Mouse (Mus musculus): ENCODE data around the gene Ddx54. TPM values are rescaled to one million over a fixed set of nuclear protein-coding genes. Genes with fewer than 3 reads are reported as not detected.

Ddx54 gene
- polyA plus RNA-seq, 1 experiment from 2014 or later: 52.2 TPM

DNA sequence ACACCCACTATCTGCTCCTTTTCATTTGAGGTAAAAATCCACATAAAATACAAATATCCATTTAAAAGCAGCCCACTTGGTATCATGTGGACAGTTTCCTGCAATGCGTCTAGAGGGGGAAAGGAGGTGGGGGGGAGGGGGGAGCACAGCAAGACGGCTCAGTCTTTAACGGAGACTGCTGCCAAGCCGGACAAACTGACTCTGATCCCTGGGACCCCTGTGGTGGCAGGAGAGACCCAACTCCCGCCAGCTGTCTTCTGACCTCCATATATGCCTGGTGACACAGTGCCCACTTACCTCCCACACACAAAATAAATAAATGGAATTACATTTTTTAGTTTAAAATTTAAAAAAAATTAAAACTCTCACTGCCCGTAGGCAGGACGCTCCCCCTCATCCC lies 9.0 kb upstream of the Ddx54 start:
- Histone ChIP-seq H3K36me3 (peaks cover 7% of the 10 kb centered on the region), H3K4me1 (peaks cover 15% of the 10 kb centered on the region), H3K4me2 (no peak overlapping the region), H3K9ac (peak overlapping the region; percentile 6; the same call in 1 of the 2 replicates), H3K4me3 (replicated peaks) (no peak overlapping the region), H3K27me3 (no peaks in the 10 kb centered on the region), H3K9me3 (replicated peaks) (no peaks in the 10 kb centered on the region), H3K27ac (no peak overlapping the region)
- 75% methylated on average over 7 of the region's 7 CpGs for WGBS
- no peak for ATAC-seq (replicated peaks; ENCODE audit: low FRiP score)

DNA sequence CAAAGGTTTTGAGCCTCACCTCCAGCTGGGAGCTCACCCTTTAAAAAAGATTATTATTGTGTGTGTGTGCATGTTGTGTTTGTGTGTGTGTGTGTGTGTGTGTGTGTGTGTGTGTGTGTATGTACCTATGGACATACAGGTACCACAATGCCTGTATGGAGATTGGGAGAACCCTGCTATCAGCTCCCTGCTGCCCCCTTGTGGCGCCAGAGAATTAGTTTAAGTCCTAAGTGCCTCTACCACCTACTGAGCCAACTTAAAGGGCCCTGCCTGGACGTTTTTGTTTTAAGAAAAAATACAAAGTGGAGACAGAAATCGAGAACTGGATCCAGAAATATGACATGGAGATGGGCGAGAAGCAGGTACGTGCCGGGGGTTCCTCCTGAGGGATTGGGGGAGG lies 7.7 kb upstream of the Ddx54 start:
- Histone ChIP-seq H3K4me3 (replicated peaks) (peak overlapping the region; percentile 38), H3K4me2 (peak overlapping the region; percentile 68), H3K27me3 (no peaks in the 10 kb centered on the region), H3K4me1 (peaks cover 15% of the 10 kb centered on the region), H3K27ac (no peak overlapping the region), H3K36me3 (peaks cover 13% of the 10 kb centered on the region), H3K9ac (no peak overlapping the region), H3K9me3 (replicated peaks) (no peaks in the 10 kb centered on the region)
- 0 out of 2 replicates have a peak, but pooled peaks have one; percentile 23 for ATAC-seq (replicated peaks; ENCODE audit: low FRiP score)
- 3% methylated on average over 6 of the region's 6 CpGs for WGBS

GRCm38 (mm10) chr5:120605241-120605661 lies 7.3 kb upstream of the Ddx54 start:
- H3K4me1 ChIP-seq: peaks cover 15% of the 10 kb centered on the region
- H3K27me3 ChIP-seq: no peaks in the 10 kb centered on the region
- peak; percentile 55; the same call in 1 of the 2 replicates for ATAC-seq (replicated peaks; ENCODE audit: low FRiP score)
- whole genome bisulfite sequencing: 2% methylated on average over 10 of the region's 10 CpGs
- H3K9me3 ChIP-seq (replicated peaks): no peaks in the 10 kb centered on the region
- H3K27ac ChIP-seq: no peak overlapping the region
- peak overlapping the region; percentile 68 for H3K4me2 ChIP-seq
- H3K9ac ChIP-seq: no peak overlapping the region
- peaks cover 13% of the 10 kb centered on the region for H3K36me3 ChIP-seq
- peak overlapping the region; percentile 38 for H3K4me3 ChIP-seq (replicated peaks)

- peaks cover 13% of the 10 kb centered on the region for H3K36me3 ChIP-seq
- peak overlapping the region; percentile 38 for H3K4me3 ChIP-seq (replicated peaks)
- peak overlapping the region; percentile 68 for H3K4me2 ChIP-seq
- H3K9me3 ChIP-seq (replicated peaks): no peaks in the 10 kb centered on the region
- no peaks in the 10 kb centered on the region for H3K27me3 ChIP-seq
- 2% methylated on average over 8 of the region's 8 CpGs for WGBS
- H3K4me1 ChIP-seq: peaks cover 15% of the 10 kb centered on the region
- ATAC-seq (replicated peaks; ENCODE audit: low FRiP score): peak; percentile 59
- no peak overlapping the region for H3K27ac ChIP-seq
- no peak overlapping the region for H3K9ac ChIP-seq
Measured at GRCm38 (mm10) chr5:120605688-120606087, 6.9 kb upstream of the Ddx54 start.

- Histone ChIP-seq H3K36me3 (peaks cover 13% of the 10 kb centered on the region), H3K4me2 (no peak overlapping the region), H3K4me1 (peaks cover 17% of the 10 kb centered on the region), H3K9ac (no peak overlapping the region), H3K9me3 (replicated peaks) (no peaks in the 10 kb centered on the region), H3K27me3 (no peaks in the 10 kb centered on the region), H3K4me3 (replicated peaks) (no peak overlapping the region), H3K27ac (no peak overlapping the region)
- 71% methylated on average over 25 of the region's 25 CpGs for WGBS
- ATAC-seq (replicated peaks; ENCODE audit: low FRiP score): no peak
Measured at GRCm38 (mm10) chr5:120606590-120607200, 5.8 kb upstream of the Ddx54 start.

- H3K4me2 ChIP-seq: no peak overlapping the region
- peaks cover 13% of the 10 kb centered on the region for H3K36me3 ChIP-seq
- ATAC-seq (replicated peaks; ENCODE audit: low FRiP score): no peak
- no peak overlapping the region for H3K27ac ChIP-seq
- no peak overlapping the region for H3K4me3 ChIP-seq (replicated peaks)
- no peaks in the 10 kb centered on the region for H3K9me3 ChIP-seq (replicated peaks)
- no peak overlapping the region for H3K9ac ChIP-seq
- H3K4me1 ChIP-seq: peaks cover 21% of the 10 kb centered on the region
- no peaks in the 10 kb centered on the region for H3K27me3 ChIP-seq
- 68% methylated on average over 3 of the region's 3 CpGs for WGBS
Measured at GRCm38 (mm10) chr5:120607335-120607734, 5.2 kb upstream of the Ddx54 start.

DNA sequence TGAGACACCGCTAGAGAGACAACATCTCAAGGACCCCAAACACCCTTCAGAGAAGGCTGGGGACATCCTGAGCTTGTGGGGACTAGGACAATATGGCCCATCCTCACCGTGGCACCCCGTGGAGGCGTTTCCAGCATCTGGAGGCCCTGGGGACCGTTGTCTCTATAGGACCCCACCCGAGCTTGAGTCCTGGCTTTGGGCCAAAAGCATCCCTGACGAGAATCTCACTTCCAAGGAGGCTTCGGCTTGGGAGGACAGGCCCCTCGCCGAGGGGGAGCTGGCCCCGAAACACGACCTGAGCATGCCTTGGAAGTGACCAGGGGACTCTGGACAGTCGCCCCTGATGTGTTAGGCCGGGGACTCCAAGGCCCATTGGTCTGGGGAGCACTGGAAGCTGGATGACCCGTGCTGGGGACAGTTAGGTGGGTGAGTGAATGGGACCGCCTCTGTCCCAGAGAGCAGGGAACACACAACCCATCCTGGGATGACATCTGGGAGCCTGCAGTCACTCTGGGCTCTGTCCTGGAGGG lies 3.2 kb upstream of the Ddx54 start:
- WGBS: 84% methylated on average over 16 of the region's 16 CpGs
- Histone ChIP-seq H3K9me3 (replicated peaks) (no peaks in the 10 kb centered on the region), H3K27me3 (no peaks in the 10 kb centered on the region), H3K4me2 (no peak overlapping the region), H3K4me1 (peaks cover 28% of the 10 kb centered on the region), H3K27ac (no peak overlapping the region), H3K4me3 (replicated peaks) (no peak overlapping the region), H3K36me3 (peaks cover 13% of the 10 kb centered on the region), H3K9ac (no peak overlapping the region)
- ATAC-seq (replicated peaks; ENCODE audit: low FRiP score): no peak

GRCm38 (mm10) chr5:120610906-120611305 lies 1.6 kb upstream of the Ddx54 start:
- H3K4me2 ChIP-seq: peak overlapping the region; percentile 86
- no peaks in the 10 kb centered on the region for H3K27me3 ChIP-seq
- ATAC-seq (replicated peaks; ENCODE audit: low FRiP score): no peak
- H3K27ac ChIP-seq: no peak overlapping the region
- H3K4me3 ChIP-seq (replicated peaks): 0 out of 2 replicates have a peak overlapping the region, but pooled peaks have one; percentile 63
- WGBS: 92% methylated on average over 5 of the region's 5 CpGs
- H3K36me3 ChIP-seq: peaks cover 23% of the 10 kb centered on the region
- peaks cover 28% of the 10 kb centered on the region for H3K4me1 ChIP-seq
- no peaks in the 10 kb centered on the region for H3K9me3 ChIP-seq (replicated peaks)
- peak overlapping the region; percentile 59; the same call in 1 of the 2 replicates for H3K9ac ChIP-seq

DNA sequence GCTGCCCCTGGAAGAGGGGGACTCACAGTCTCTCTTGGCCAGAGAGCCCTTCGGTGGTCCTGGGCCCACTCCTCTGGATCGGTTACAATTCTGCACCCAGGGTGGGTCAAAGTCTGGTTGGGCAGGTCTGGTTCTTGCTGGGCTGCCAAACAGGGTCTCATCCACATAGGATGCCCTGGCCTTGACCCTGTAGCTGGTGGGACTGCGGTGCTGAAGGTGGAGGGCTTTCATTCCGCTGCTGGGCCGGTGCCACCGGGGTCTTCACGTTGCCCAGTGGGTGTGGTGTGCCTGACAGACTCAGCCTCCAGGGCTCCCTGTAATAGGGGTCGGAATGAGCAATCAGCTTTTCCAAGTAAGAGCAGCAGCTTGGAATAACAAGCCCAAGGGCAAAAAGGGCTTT lies 1.1 kb upstream of the Ddx54 start:
- Histone ChIP-seq H3K9me3 (replicated peaks) (no peaks in the 10 kb centered on the region), H3K36me3 (peaks cover 28% of the 10 kb centered on the region), H3K4me1 (peaks cover 28% of the 10 kb centered on the region), H3K27me3 (no peaks in the 10 kb centered on the region), H3K4me2 (peak overlapping the region; percentile 86), H3K4me3 (replicated peaks) (peak overlapping the region; percentile 63), H3K27ac (no peak overlapping the region), H3K9ac (peak overlapping the region; percentile 59)
- WGBS: 50% methylated on average over 8 of the region's 8 CpGs
- ATAC-seq (replicated peaks; ENCODE audit: low FRiP score): no peak

DNA sequence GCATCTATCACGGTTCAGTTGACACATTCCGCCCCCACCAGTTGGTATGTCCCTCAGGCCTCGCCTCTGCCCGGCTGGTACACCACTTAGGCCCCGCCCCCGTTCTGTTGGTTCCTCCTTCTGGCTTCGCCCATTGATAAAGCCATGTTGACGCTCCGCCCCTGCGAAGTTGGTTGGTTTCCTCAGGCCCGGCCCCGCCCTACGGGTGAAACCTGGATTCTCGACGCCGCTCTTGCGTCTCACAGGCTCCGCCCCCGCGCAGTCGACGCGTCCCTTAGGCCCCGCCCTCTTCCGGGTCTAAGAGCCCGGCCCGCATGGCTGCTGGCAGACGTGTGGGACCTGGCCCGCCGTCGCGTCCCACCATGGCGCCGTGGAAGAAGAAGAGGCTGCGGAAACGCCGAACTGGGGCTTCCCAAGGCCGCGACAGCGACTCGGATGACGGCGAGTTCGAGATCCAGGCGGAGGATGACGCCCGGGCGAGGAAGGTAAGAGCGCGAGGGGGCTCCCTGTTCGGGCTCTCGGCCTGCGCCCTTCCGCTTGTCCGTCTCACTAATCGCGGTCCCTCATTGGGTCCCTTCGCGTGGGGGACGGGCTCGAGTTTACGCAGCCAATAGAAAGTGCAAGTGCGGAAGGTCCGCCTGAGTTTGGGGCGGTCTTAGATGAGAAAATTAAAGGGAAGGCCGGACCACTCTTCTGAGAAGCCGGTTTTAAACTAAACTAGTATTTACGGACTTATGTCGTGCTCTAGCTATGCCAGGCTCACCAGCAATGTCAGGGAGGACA lies 474 bp downstream of the Ddx54 start:
- no peaks in the 10 kb centered on the region for H3K27me3 ChIP-seq
- WGBS: under 1% methylated on average over 69 of the region's 69 CpGs

GRCm38 (mm10) chr5:120615903-120616302 lies 3.4 kb downstream of the Ddx54 start:
- WGBS: 99% methylated on average over 4 of the region's 4 CpGs
- Histone ChIP-seq H3K36me3 (peaks cover 60% of the 10 kb centered on the region), H3K27ac (no peak overlapping the region), H3K27me3 (no peaks in the 10 kb centered on the region), H3K4me2 (no peak overlapping the region), H3K4me1 (peaks cover 28% of the 10 kb centered on the region), H3K9me3 (replicated peaks) (no peaks in the 10 kb centered on the region), H3K9ac (no peak overlapping the region), H3K4me3 (replicated peaks) (no peak overlapping the region)
- no peak for ATAC-seq (replicated peaks; ENCODE audit: low FRiP score)

More for the DNA sequence above, 474 bp downstream of the Ddx54 start:
- no peaks in the 10 kb centered on the region for H3K9me3 ChIP-seq (replicated peaks)
- ATAC-seq (replicated peaks; ENCODE audit: low FRiP score): peak; percentile 93
- peak overlapping the region; percentile 91 for H3K27ac ChIP-seq
- peak overlapping the region; percentile 86 for H3K4me2 ChIP-seq
- H3K4me1 ChIP-seq: peaks cover 28% of the 10 kb centered on the region
- H3K4me3 ChIP-seq (replicated peaks): peak overlapping the region; percentile 63
- peaks cover 42% of the 10 kb centered on the region for H3K36me3 ChIP-seq
- H3K9ac ChIP-seq: peak overlapping the region; percentile 59

DNA sequence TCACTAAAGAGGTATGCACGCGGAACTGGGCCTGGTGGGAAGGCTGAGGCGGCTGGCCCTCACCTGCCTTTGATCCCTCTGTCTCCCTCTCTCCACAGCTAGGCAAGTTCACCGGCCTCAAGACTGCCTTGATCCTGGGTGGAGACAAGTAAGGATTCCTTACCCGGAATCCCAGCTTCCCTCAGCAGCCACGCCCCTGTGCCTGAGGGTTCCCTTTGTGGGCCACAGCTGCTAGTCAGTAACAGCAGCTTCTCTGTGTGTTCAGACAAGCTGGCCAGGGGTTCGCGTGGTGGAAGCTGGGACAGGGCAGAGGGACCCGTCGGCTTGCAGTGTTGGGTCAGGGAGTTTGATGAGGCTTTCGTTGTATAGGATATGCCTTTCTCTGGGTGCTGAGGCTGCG lies 6.2 kb downstream of the Ddx54 start:
- no peak overlapping the region for H3K4me2 ChIP-seq
- H3K9me3 ChIP-seq (replicated peaks): no peaks in the 10 kb centered on the region
- peaks cover 25% of the 10 kb centered on the region for H3K4me1 ChIP-seq
- no peak overlapping the region for H3K9ac ChIP-seq
- no peak for ATAC-seq (replicated peaks; ENCODE audit: low FRiP score)
- H3K36me3 ChIP-seq: peaks cover 88% of the 10 kb centered on the region
- H3K4me3 ChIP-seq (replicated peaks): no peak overlapping the region
- H3K27ac ChIP-seq: no peak overlapping the region
- no peaks in the 10 kb centered on the region for H3K27me3 ChIP-seq
- WGBS: 86% methylated on average over 12 of the region's 12 CpGs

All from kidney, embryonic 15.5 days (tissue).